Mouse (Mus musculus) gastrocnemius, postnatal 4 days (tissue): ENCODE data around the gene Dleu7. TPM values are rescaled to one million over a fixed set of nuclear protein-coding genes. Genes with fewer than 3 reads are reported as not detected.

ENCODE experiments used
- DNase-seq, 2 experiments: peaks; one replicate each; pipeline ENCODE4 v3.0.0; 2021 to 2022; ENCODE audit warnings: low spot score in 2 of 2, mixed read lengths in 2 of 2
- total RNA-seq, 2 experiments: library from RNA; stranded (reverse); gene quantifications; 2 replicates each; pipeline ENCODE4 v1.2.3; 2021

The Dleu7 gene
- total RNA-seq, 2 experiments from 2014 or later, result 0.42 to 0.75 TPM

DNA sequence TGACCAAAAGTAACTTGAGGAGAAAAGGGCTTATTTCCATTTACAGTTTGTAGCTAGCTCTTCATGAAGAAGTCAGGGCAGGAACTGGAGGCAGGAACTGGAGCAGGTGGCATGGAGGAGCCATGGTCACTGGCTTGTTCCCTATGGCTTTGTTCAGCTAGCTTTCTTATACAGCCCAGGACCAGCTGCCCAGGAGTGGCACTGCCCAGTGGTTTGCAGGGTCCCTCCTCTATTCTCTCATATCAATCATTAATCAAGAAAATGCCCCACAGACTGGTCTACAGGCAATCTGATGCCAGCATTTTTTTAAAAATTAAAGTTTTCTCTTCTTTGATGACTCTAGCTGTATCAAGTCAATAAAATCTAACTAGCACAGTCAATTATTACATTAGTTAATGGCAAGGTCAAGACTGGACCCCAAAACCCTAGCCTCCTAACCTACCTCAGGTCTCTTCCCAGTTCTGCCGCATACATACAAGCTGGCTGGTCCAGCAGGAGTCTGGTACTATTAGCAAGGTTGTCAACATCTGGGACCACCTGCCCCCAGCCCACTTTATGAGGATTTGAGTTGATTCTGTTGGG lies 1.4 kb downstream of the Dleu7 start:
- DNase-seq, result no peak

DNA sequence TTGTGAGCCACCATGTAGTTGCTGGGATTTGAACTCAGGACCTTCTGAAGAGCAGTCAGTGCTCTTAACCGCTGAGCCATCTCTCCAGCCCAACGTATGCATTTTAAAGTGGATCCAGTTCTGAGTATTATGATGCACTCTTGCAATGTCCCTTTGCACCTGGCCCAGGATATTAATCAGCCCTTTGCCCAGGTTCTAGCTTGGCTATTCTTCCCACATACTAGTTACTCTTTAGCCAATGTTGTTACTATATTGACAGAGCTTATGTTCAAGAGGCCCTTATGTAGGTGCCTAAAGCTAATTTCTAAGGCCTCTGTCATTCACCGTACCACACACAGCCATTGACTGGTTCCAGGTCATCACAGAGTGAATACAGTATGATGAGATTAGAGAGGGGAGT lies 4.1 kb downstream of the Dleu7 start:
- DNase-seq, result no peak

DNA sequence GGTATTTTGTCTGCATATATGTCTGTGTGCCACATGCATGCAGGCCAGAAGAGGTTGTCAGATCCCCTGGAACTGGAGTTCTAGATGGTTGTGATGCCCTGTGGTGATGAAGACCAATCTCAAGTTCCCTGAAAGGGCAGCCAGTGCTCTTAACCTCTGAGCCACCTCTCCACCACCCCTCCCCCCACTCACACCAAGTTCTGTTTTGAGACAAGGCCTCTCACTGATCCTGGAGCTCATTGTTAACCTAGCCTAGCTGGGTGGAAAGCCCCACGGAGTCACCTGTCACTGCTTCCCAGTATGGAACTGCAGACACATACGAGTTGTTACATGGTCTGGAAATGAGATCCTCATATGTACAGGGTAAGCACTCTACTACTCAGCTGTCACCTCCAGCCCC lies 9.9 kb downstream of the Dleu7 start:
- no peak for DNase-seq

DNA sequence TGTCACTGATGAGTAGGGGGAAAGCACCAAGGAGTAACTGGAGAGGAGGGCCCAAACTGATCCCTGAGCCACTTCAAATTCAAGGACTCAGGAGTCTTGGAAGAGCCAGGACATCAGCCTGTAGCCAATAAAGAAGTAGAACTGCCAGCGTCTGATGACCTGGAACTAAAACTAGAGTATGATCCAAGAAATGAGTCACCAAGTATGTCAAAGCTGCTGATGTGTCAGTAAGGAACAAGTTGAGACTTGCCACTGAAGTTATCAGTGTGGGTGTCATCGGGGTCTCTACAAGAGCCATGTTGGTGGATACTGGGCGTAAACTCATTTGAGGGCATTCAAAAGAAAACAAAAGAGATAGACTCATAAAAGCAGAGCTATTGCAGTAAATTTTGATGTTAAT lies 19.2 kb downstream of the Dleu7 start:
- no peak for DNase-seq

DNA sequence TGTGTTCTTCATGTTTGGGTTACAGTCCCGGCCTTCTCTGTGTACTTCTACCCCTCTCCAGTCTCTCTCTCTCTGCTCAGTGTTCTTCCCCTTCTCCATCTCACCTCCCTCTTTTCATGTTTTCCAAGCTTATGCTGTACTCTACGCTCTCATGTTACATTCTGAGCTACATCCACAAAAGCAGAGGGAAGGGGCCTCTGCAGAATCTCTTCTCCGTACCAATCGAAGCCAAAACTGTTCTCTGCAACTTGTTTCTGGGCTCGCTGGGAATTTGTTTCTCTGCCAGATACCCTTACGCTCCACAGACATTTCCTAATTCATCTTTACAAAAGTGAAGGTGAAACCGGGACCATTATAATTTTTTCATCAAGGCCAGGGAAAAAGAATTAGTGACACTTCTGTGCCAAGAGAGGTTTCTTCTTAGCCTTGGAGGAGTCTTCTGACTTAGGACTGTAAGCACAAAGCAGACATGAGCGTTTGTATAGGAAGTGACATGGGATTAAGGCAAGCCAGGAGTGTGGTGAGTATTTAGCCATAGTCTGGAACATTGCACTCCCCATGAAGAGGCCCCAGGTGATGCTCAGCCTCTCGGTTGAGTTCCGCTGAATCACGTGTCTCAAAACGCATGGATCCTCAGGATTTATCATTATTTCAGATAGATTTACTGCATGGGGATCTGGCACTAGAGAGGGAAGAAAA lies 22.0 kb downstream of the Dleu7 start:
- no peak for DNase-seq

DNA sequence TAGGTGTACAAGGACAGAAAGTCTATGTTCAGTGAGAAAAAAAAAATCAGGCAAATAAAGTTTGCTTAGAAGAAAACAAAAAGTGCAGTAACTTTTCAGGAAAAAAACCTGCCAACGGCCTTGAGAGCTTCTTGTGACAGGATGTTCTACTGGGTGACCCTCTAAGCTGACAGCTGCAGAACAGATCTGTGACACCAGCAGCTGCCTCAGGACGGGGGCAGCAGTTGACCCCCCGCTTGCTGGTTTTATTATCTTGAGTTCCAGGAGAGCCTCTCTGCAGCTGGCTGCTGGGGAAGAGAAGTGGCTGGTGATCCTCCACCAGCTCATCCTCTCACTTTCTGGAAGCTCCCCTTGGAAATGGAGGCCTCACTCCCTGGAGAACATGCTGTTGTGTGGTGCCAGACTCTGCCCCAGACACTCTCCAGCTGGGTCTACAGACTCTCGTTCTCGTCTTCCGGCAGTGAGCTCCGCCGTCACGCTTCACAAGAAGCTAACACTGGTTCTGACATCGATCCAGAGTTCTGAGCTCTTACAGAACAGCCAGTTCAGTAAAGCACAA lies 33.8 kb downstream of the Dleu7 start:
- DNase-seq, result peak in 1 of 2 experiments; percentile 33

DNA sequence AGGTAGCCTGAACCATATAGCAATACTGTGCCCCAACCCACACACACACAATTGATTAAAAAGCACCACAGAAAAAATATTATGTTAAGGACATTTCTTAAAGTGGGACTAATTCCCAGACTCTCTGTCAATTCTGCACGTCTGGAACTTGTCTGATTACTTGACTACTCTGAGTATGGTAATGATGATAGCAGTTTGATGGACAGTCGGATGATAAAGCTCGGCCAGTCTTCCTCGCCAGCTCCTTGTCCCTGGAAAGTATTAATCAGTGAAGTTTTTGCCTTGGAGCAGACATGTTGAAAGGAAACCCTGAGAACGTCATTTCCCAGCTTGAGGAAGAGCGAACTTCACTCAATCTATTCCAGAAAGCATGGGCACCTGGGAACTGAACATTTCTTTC lies 34.7 kb downstream of the Dleu7 start:
- DNase-seq, result no peak

DNA sequence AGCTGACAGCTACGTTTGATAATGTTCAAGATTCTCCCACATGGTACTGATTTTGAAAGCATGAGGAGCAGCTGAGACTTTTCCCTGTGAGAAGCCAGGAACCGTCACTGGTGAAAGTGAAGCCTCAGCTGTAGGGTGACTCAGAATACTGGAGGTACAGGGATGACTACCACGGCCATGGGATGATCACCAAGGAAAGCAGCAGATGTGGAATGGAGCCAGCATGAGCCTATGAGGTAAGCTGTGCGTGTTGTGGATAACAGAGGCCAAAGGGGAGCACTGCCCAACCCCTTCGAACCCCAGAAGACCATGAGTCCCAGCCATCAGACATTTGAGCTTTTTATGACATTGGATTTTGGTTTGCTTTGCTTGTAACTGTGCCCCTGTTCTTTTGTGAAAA lies 36.8 kb downstream of the Dleu7 start:
- no peak for DNase-seq

DNA sequence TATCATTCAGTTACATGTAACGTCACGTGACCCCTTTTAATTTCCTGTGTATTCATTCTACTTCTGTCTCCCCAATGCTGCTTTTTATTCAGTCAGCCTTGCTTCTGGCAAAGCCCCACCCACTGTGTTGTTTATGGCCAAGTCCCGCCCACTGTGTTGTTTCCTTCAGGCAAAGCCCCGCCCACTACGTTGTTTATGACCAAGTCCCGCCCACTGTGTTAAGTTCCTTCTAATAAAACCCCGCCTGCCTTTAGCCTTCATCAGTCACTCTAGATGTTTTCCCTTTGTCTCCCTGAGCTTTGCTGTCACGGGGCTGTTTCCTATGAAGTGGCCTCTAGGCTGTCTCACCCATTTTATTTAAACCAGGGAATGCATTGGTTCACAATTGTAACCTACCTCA lies 38.5 kb downstream of the Dleu7 start:
- DNase-seq, result no peak

DNA sequence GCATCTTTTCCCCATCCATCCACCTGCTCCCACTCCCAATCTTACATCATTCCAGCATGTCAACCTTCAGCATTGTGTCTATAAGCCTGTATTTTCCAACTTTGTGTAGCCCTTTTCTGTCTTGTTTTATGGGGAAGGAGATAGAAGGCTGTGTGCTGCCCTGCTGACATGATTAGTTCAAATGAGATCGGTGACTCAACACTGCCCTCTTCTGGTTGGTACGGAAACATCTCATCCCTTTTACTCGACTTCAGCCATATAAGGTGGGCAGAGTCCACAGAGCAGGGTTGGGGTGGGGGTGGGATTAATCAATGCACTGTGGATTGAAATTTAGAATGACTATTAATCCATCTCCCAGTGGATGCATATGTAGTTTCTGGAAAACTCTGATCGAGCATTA lies 40.8 kb downstream of the Dleu7 start:
- DNase-seq, result peak; percentile 39 to 48

DNA sequence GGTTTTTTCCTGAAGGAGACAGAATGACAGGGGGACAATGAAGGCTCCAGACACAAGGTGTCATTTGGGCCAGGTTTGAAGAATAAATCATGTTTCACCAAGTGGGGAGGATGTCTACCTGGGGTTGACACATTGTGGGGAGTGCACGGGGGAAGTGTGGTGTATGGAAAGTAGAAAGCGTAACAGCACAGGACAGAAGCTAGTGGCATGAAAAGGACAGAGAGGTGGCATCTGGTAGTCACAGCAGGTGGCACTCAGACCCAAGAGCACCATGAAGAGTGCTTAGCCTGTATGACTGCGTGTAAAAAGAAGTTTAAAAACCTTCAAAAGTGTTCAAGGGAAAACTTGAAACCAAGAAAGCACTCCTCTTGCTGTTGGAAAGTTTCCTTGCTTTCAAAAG lies 42.8 kb downstream of the Dleu7 start:
- no peak for DNase-seq

DNA sequence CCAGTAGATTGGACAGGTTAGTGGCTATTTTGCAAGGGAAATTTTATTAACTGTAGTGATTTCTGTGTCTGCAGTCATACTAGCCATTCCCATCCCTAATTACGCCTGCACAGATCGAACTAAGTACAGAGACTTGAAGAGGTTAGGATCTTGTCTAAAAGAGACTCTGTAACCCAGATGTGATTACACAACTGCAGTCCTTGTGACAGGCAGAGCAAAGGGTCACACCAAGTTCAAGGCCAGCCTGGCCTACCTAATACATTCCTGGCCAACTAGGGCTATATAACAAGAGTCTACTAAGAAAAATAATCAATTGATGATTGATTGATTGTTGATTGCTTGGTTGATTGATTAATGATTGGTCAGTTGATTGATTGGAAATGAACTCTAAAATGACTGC lies 43.6 kb downstream of the Dleu7 start:
- DNase-seq, result no peak

DNA sequence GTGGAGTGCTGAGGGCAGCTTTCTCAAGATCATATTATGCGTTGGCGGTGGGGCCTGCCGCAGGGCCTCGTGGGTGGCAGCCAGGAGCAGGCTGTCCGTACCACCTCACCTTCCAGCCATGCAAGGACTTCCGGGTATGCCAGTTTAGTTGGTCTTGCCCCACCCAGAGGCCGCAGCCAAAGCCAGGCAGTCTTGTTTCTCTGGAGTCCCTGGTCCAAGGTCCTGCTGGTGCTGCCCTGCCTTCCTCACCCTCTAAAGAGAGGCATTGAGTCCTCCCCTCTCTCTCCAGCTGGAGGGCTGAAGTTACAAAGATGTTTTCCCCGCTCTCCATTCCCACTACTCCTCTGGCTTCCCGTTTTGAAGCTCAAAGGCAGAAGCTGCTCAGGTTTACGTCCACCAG lies 44.1 kb downstream of the Dleu7 start:
- no peak for DNase-seq

DNA sequence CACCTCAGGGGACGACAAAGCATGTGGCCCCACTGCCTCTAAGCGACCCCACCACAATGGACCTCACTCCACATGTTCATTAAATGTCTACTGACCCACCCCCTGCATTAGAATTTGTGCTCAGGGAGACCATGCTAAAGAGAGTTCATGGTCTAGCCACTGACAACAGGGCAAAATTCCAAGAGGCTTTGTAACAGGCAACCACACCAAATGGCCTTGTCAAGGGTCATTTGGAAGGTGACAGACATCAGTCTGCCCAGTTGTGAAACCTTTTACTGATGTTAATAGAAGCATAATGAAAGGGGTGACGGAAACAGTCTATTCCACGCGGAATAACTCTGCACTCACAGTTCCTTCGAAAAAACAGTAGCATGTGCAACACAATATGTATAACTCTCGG lies 44.5 kb downstream of the Dleu7 start:
- no peak for DNase-seq

DNA sequence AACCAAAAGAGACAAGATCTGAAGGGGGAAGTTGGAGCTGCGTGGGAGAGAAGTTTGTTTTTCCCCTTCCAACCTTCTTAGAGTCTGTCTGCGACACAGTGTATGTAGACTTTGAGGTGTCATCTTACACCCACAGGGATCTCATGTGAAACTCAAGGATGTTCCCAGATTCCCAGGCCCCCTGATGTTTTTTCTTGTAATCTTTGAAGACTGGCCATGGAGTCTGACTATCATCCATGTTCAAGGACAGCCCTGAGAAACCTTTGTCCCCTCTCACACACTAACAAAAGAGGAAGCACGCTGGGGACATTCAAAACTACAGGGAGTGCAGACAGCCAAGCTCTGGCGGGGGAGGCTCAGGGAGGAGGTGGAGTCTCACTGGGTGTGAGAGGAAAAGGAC lies 47.3 kb downstream of the Dleu7 start:
- DNase-seq, result no peak

DNA sequence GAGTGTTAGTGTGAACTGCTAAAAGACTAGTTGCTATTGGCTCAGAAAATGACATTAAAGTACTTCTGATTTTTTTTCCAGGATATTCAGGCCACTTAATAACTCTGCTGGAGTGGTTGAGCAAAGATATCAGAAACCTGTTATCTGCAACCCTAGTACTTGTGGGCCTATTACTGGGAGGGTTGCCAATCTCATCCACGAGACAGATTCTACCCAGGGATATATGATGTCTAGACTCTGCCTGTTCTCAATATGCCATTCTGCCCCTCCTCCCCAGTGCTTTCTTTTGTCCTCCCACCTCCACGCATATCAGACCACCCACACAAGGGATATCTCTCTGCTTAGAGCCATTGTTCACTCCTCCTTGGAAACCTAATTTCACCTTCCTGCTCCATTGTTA lies 49.3 kb downstream of the Dleu7 start:
- DNase-seq, result no peak

DNA sequence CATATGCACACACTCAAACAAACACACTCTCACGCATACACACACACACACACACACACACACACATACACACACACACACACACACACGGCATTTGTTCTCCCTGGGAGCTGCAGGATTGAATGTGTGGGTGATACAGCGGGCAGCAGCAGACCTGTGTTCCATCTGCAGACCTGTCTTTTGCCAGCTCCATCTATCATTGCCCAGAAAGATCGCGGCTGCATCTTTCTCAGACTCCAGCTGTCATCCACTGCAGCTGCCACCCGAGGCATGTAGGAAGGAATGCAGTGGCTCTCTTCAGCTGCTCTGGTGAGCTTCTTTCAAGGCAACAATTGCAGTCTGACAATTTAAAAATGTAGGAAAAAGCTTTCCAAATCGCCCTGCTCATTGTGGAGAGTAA lies 56.9 kb downstream of the Dleu7 start:
- DNase-seq, result no peak

DNA sequence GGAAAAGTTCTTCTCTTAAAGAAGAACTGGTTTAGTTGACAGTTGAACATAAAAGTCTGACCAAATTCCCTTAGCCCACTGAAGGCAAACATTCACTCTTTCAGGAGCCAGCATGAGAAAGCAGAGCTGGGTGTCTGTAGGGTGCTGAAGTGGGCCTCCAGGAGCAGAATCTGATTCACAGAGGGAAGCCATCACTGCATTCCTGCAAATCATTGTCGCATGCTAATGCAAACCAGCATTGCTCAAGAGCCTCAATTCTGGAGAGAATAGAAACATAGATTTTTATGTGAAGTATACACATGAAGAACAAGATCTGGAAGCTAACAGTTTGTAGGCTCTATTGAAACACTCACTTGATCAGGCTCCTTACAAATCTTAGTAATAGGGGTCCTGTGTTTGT lies 57.6 kb downstream of the Dleu7 start:
- DNase-seq, result no peak

DNA sequence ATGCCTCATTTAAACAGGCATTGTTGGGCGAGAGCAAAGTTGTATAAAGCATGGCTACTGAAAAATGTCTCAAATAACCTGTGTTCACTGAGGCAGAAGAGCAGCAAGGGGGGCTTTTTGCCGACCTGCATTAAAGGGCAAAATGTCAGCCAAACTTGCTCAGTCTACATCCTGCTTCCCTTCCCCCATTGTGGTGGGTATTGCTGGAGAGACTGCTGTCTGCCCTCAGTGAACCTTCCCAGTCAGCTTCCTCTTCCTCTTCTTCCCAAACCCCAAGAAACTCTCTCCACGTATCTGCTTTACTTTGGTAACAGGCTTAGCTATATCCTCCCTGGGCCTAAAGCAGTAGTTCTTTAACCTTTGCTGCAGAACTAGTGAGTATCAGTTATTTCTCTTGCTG lies 61.9 kb downstream of the Dleu7 start:
- DNase-seq, result no peak

DNA sequence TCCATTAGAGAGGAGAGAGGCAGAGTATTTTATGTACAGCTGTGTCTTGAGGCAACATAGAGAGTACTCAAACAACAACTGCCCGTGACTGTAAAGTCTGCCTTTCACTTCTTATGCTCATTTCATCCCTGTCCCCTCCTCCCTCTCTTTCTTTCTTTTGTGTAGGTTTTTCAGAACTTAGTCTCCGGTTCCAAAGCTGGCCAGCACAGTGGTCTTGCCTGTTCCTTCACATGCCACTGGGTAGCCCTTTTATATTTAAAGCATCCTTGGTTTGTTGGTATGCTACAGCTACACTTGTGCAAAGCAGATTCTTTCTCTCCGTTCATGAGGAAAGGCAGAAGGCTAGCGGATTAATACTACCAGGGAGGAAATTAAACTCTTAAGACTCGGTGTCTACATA lies 65.7 kb downstream of the Dleu7 start:
- no peak for DNase-seq

DNA sequence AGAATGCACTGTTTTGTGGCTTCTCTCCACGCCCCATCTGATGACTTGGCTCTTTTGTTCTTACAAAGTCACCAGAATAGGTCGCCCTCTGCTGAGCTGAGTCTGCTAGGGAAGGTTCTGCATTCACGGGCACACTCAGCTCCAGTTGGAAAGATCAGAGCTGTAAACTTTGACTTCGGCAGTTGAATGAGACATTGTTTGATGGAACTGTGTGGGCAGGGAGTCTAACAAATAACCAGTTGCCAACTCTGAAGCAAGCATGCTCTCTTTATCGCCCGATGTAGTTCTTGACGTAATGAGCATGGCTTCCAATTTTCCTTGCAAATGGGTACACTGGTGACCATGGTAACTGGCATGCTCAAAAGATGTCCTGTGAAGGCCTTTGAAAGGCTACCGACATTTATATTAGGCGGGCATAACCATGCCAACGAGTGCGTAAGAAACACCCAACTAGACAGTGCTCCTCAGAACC lies 66.2 kb downstream of the Dleu7 start:
- peak in 1 of 2 experiments; percentile 26 for DNase-seq
